Mouse (Mus musculus) thymus, adult 2 months (tissue): ENCODE data around the gene Gm20425.

ENCODE experiments used
- CTCF ChIP-seq: fragments of 200-500 bp; IDR thresholded peaks from 2 replicates; pipeline ENCODE4 v1.5.1; 2012; ENCODE audit warnings: mild to moderate bottlenecking, control low read depth, low read length, moderate library complexity, borderline replicate concordance; ENCODE audit not compliant: control insufficient read depth, poor library complexity, insufficient read depth; ENCODE audit errors: extremely low read depth
- POLR2A ChIP-seq: fragments of 200-500 bp; IDR thresholded peaks from 2 replicates; pipeline ENCODE4 v1.6.1; 2012; ENCODE audit warnings: mild to moderate bottlenecking, low read length, control low read depth, moderate library complexity; ENCODE audit not compliant: control insufficient read depth, poor library complexity, insufficient read depth; ENCODE audit errors: extremely low read depth

DNA sequence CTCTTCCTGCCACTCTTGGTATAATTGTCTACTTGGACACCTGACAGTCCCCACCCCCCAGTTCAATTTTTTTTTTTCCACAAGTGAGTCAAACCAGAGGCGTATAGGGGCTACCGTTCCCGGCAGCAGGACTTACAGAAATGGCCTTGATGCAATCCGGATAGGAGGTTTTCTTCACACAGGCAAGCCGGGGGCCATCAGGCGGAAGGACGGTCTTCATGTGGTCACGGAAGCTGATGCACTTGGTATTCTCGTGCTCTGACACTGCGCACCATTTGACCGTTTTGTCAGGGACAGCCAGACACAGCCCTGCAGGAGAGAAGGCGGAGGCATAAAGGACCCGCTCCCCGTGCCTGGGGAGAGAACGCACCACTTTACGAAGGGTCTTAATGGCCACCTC is 2.3 kb downstream of the Gm20425 start:
- no peak for TF ChIP-seq CTCF
- no peak for TF ChIP-seq POLR2A
